Mouse (Mus musculus): Measurements from ENCODE around the gene Lbh. TPM values are rescaled to one million over a fixed set of nuclear protein-coding genes. Genes with fewer than 3 reads are reported as not detected.

The Lbh gene
- polyA plus RNA-seq, 1 experiment from 2014 or later, result 6.5 TPM

- DNase-seq (ENCODE audit: low spot score) (no peak), ATAC-seq (replicated peaks; ENCODE audit: low FRiP score, low TSS enrichment, low read depth) (no peak)
- Histone ChIP-seq H3K4me1 (replicated peaks; ENCODE audit: control insufficient read depth, insufficient read depth, low read length) (peaks cover 34% of the 10 kb centered on the region), H3K27me3 (replicated peaks; ENCODE audit: control insufficient read depth, insufficient read depth, low read length) (no peaks in the 10 kb centered on the region), H3K27ac (ENCODE audit: low read depth) (0 out of 2 replicates have a peak overlapping the region, but pooled peaks have one; percentile 16), H3K9me3 (ENCODE audit: control insufficient read depth, low read length) (no peaks in the 10 kb centered on the region), H3K9ac (ENCODE audit: low read length) (no peak overlapping the region), H3K4me2 (ENCODE audit: low read length) (no peak overlapping the region), H3K4me3 (ENCODE audit: low read depth, low read length) (no peak overlapping the region), H3K36me3 (ENCODE audit: control insufficient read depth, insufficient read depth, low read length) (peaks cover 69% of the 10 kb centered on the region)
- 79% methylated on average over 6 of the region's 6 CpGs for WGBS
These were observed 7.0 kb downstream of the Lbh start for GRCm38 (mm10) chr17:72925111-72925510.

- H3K9me3 ChIP-seq (ENCODE audit: control insufficient read depth, low read length), result no peaks in the 10 kb centered on the region
- H3K4me3 ChIP-seq (ENCODE audit: low read depth, low read length), result no peak overlapping the region
- H3K4me2 ChIP-seq (ENCODE audit: low read length), result no peak overlapping the region
- ATAC-seq (replicated peaks; ENCODE audit: low FRiP score, low TSS enrichment, low read depth), result peak; percentile 73
- DNase-seq (ENCODE audit: low spot score), result no peak
- H3K27ac ChIP-seq (ENCODE audit: low read depth), result peak overlapping the region; percentile 29; the same call in 1 of the 2 replicates
- no peak overlapping the region for H3K9ac ChIP-seq (ENCODE audit: low read length)
- no peaks in the 10 kb centered on the region for H3K27me3 ChIP-seq (replicated peaks; ENCODE audit: control insufficient read depth, insufficient read depth, low read length)
- H3K4me1 ChIP-seq (replicated peaks; ENCODE audit: control insufficient read depth, insufficient read depth, low read length), result peaks cover 25% of the 10 kb centered on the region
- WGBS, result 67% methylated on average over 12 of the region's 12 CpGs
- peaks cover 76% of the 10 kb centered on the region for H3K36me3 ChIP-seq (ENCODE audit: control insufficient read depth, insufficient read depth, low read length)
These were observed 7.9 kb downstream of the Lbh start for GRCm38 (mm10) chr17:72925804-72926617.

GRCm38 (mm10) chr17:72926994-72927393, 8.9 kb downstream of the Lbh start:
- ATAC-seq (replicated peaks; ENCODE audit: low FRiP score, low TSS enrichment, low read depth), result no peak
- no peak overlapping the region for H3K4me2 ChIP-seq (ENCODE audit: low read length)
- peaks cover 16% of the 10 kb centered on the region for H3K4me1 ChIP-seq (replicated peaks; ENCODE audit: control insufficient read depth, insufficient read depth, low read length)
- H3K9ac ChIP-seq (ENCODE audit: low read length), result no peak overlapping the region
- H3K27me3 ChIP-seq (replicated peaks; ENCODE audit: control insufficient read depth, insufficient read depth, low read length), result no peaks in the 10 kb centered on the region
- 85% methylated on average over 8 of the region's 8 CpGs for WGBS
- H3K27ac ChIP-seq (ENCODE audit: low read depth), result no peak overlapping the region
- DNase-seq (ENCODE audit: low spot score), result no peak
- peaks cover 72% of the 10 kb centered on the region for H3K36me3 ChIP-seq (ENCODE audit: control insufficient read depth, insufficient read depth, low read length)
- peaks cover 3% of the 10 kb centered on the region; the same call in 1 of the 2 replicates for H3K9me3 ChIP-seq (ENCODE audit: control insufficient read depth, low read length)
- no peak overlapping the region for H3K4me3 ChIP-seq (ENCODE audit: low read depth, low read length)

DNA sequence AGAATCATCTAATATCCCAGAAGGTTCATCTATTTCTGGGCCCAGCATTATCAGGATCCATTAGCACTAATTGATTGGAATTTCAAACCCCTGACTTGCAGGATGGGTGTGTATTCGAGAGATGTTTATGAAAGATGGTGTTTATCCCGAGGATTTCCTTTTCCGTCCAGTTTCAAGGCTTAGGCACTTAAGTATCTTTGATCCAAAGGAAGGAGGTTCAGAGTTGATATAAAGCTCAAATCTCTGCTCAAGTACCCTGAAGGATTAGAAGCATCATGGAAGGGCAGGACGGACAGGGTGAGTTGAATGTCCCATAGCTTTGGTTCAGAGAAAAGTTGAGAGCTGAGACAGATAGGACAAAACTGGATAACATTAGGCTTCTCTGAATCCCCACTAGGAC, 15.0 kb downstream of the Lbh start:
- H3K4me2 ChIP-seq (ENCODE audit: low read length), result no peak overlapping the region
- peaks cover 3% of the 10 kb centered on the region; the same call in 1 of the 2 replicates for H3K9me3 ChIP-seq (ENCODE audit: control insufficient read depth, low read length)
- no peak overlapping the region for H3K4me3 ChIP-seq (ENCODE audit: low read depth, low read length)
- H3K4me1 ChIP-seq (replicated peaks; ENCODE audit: control insufficient read depth, insufficient read depth, low read length), result peaks cover 40% of the 10 kb centered on the region
- no peak overlapping the region for H3K27ac ChIP-seq (ENCODE audit: low read depth)
- WGBS, result 70% methylated on average over 4 of the region's 4 CpGs
- no peaks in the 10 kb centered on the region for H3K27me3 ChIP-seq (replicated peaks; ENCODE audit: control insufficient read depth, insufficient read depth, low read length)
- DNase-seq (ENCODE audit: low spot score), result no peak
- H3K9ac ChIP-seq (ENCODE audit: low read length), result no peak overlapping the region
- no peak for ATAC-seq (replicated peaks; ENCODE audit: low FRiP score, low TSS enrichment, low read depth)
- peaks cover 31% of the 10 kb centered on the region for H3K36me3 ChIP-seq (ENCODE audit: control insufficient read depth, insufficient read depth, low read length)

GRCm38 (mm10) chr17:72934146-72934545, 16.0 kb downstream of the Lbh start:
- peaks cover 49% of the 10 kb centered on the region for H3K4me1 ChIP-seq (replicated peaks; ENCODE audit: control insufficient read depth, insufficient read depth, low read length)
- 75% methylated on average over 2 of the region's 2 CpGs for WGBS
- H3K27ac ChIP-seq (ENCODE audit: low read depth), result no peak overlapping the region
- peaks cover 22% of the 10 kb centered on the region; the same call in 1 of the 2 replicates for H3K36me3 ChIP-seq (ENCODE audit: control insufficient read depth, insufficient read depth, low read length)
- DNase-seq (ENCODE audit: low spot score), result no peak
- H3K4me3 ChIP-seq (ENCODE audit: low read depth, low read length), result no peak overlapping the region
- H3K9ac ChIP-seq (ENCODE audit: low read length), result no peak overlapping the region
- no peak overlapping the region for H3K4me2 ChIP-seq (ENCODE audit: low read length)
- H3K9me3 ChIP-seq (ENCODE audit: control insufficient read depth, low read length), result peaks cover 3% of the 10 kb centered on the region; the same call in 1 of the 2 replicates
- ATAC-seq (replicated peaks; ENCODE audit: low FRiP score, low TSS enrichment, low read depth), result no peak
- no peaks in the 10 kb centered on the region for H3K27me3 ChIP-seq (replicated peaks; ENCODE audit: control insufficient read depth, insufficient read depth, low read length)

DNA sequence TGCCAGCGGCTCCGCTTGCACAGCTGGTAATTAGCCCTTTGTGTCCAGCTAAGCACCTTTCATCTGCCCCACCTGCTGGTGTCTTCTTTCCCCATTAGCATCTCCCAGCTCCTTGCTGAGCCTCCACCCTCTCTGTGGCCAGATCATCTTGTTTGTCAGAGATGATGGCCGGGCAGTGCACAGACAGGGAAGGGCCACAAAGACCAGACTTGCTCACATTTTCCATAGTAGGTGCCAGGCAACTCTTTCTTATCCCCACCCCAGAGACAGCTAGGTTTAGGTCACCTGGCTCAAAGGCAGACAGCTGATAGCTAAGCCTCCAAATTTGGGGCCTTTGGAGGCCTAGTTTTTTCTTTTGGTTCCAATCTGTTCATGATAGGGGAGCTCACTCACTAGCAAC, 16.5 kb downstream of the Lbh start:
- peaks cover 23% of the 10 kb centered on the region for H3K36me3 ChIP-seq (ENCODE audit: control insufficient read depth, insufficient read depth, low read length)
- H3K4me3 ChIP-seq (ENCODE audit: low read depth, low read length), result no peak overlapping the region
- no peaks in the 10 kb centered on the region for H3K27me3 ChIP-seq (replicated peaks; ENCODE audit: control insufficient read depth, insufficient read depth, low read length)
- ATAC-seq (replicated peaks; ENCODE audit: low FRiP score, low TSS enrichment, low read depth) (no peak), DNase-seq (ENCODE audit: low spot score) (no peak)
- no peak overlapping the region for H3K27ac ChIP-seq (ENCODE audit: low read depth)
- H3K9me3 ChIP-seq (ENCODE audit: control insufficient read depth, low read length), result peaks cover 3% of the 10 kb centered on the region; the same call in 1 of the 2 replicates
- no peak overlapping the region for H3K4me2 ChIP-seq (ENCODE audit: low read length)
- H3K9ac ChIP-seq (ENCODE audit: low read length), result no peak overlapping the region
- peaks cover 49% of the 10 kb centered on the region for H3K4me1 ChIP-seq (replicated peaks; ENCODE audit: control insufficient read depth, insufficient read depth, low read length)
- 54% methylated on average over 3 of the region's 3 CpGs for WGBS

- Histone ChIP-seq H3K4me1 (replicated peaks; ENCODE audit: control insufficient read depth, insufficient read depth, low read length) (peaks cover 49% of the 10 kb centered on the region), H3K4me3 (ENCODE audit: low read depth, low read length) (no peak overlapping the region), H3K27ac (ENCODE audit: low read depth) (peak overlapping the region; percentile 30; the same call in 1 of the 2 replicates), H3K9ac (ENCODE audit: low read length) (no peak overlapping the region), H3K9me3 (ENCODE audit: control insufficient read depth, low read length) (peaks cover 3% of the 10 kb centered on the region; the same call in 1 of the 2 replicates), H3K27me3 (replicated peaks; ENCODE audit: control insufficient read depth, insufficient read depth, low read length) (no peaks in the 10 kb centered on the region), H3K36me3 (ENCODE audit: control insufficient read depth, insufficient read depth, low read length) (peaks cover 29% of the 10 kb centered on the region), H3K4me2 (ENCODE audit: low read length) (no peak overlapping the region)
- ATAC-seq (replicated peaks; ENCODE audit: low FRiP score, low TSS enrichment, low read depth), result no peak
- 49% methylated on average over 7 of the region's 7 CpGs for WGBS
- no peak for DNase-seq (ENCODE audit: low spot score)
These were observed 17.8 kb downstream of the Lbh start for GRCm38 (mm10) chr17:72935921-72936320.

DNA sequence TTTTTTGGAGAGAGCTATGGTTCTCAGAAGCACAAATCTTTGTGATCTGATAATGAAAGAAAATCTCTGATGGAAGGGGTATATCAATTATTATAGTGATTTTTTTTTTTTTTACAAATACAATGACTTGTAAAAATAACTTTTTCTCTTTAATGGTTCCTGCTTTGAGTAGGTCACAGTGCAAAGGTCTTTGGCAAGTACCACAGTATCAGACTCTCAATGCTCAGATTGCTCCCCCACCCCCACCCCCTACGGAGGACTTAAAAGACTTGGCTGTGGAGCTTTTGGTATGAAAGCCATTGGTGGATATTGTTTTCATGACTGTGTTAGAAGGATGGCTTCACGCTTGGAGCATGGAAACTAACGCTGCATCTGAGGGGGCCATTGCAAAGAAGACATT, 18.2 kb downstream of the Lbh start:
- Histone ChIP-seq H3K4me2 (ENCODE audit: low read length) (no peak overlapping the region), H3K4me3 (ENCODE audit: low read depth, low read length) (no peak overlapping the region), H3K4me1 (replicated peaks; ENCODE audit: control insufficient read depth, insufficient read depth, low read length) (peaks cover 49% of the 10 kb centered on the region), H3K27me3 (replicated peaks; ENCODE audit: control insufficient read depth, insufficient read depth, low read length) (no peaks in the 10 kb centered on the region), H3K36me3 (ENCODE audit: control insufficient read depth, insufficient read depth, low read length) (peaks cover 31% of the 10 kb centered on the region), H3K27ac (ENCODE audit: low read depth) (no peak overlapping the region), H3K9me3 (ENCODE audit: control insufficient read depth, low read length) (peaks cover 3% of the 10 kb centered on the region; the same call in 1 of the 2 replicates), H3K9ac (ENCODE audit: low read length) (no peak overlapping the region)
- DNase-seq (ENCODE audit: low spot score), result no peak
- 82% methylated on average over 3 of the region's 3 CpGs for WGBS
- ATAC-seq (replicated peaks; ENCODE audit: low FRiP score, low TSS enrichment, low read depth), result no peak

Measured in intestine, embryonic 14.5 days (tissue).